Mouse (Mus musculus) bone marrow macrophage, adult 2 months (primary cell): ENCODE measurements around the gene Gm17606.

Source experiments
- CTCF ChIP-seq: IDR thresholded peaks from 2 replicates; pipeline ENCODE4 v1.5.1; 2012; ENCODE audit warnings: low read depth, mild to moderate bottlenecking, low read length, moderate library complexity
- POLR2A ChIP-seq: IDR thresholded peaks from 2 replicates; pipeline ENCODE4 v1.6.1; 2012; ENCODE audit warnings: mild to moderate bottlenecking, low read depth, low read length, borderline replicate concordance

GRCm38 (mm10) chr14:54603038-54603654 is 37.6 kb upstream of the Gm17606 start:
- TF ChIP-seq CTCF (no peak), POLR2A (no peak)
